Mouse (Mus musculus) CH12.LX (cell line): ENCODE results near the gene Isoc2a. TPM values are rescaled to one million over a fixed set of nuclear protein-coding genes. Genes with fewer than 3 reads are reported as not detected.

Experiments used
- DNase-seq: peaks from one replicate; pipeline ENCODE4 v3.0.0-alpha.2; 2013; ENCODE audit errors: extremely low read depth
- H3K27ac ChIP-seq: 2 replicates; pipeline ENCODE4 v1.5.1; 2012; ENCODE audit warnings: low read depth, mild to moderate bottlenecking, control low read depth, moderate library complexity; ENCODE audit not compliant: insufficient read depth
- H3K27me3 ChIP-seq: replicated peaks from 2 replicates; pipeline ENCODE3; 2012; ENCODE audit warnings: inconsistent platforms
- H3K36me3 ChIP-seq, 2 experiments: replicated peaks in 1 of 2; 2 replicates each; pipeline versions ENCODE3 to v1.6.1; 2012; ENCODE audit warnings: inconsistent platforms in 1 of 2, low read length in 1 of 2, mild to moderate bottlenecking in 1 of 2, mixed read lengths in 1 of 2, moderate library complexity in 1 of 2; ENCODE audit not compliant: control insufficient read depth in 1 of 2, insufficient read depth in 1 of 2
- H3K4me1 ChIP-seq, 2 experiments: 2 replicates each; pipeline ENCODE4 v1.6.1; 2012; ENCODE audit warnings: inconsistent platforms in 1 of 2, moderate library complexity in 1 of 2; ENCODE audit not compliant: insufficient read depth in 2 of 2, control insufficient read depth in 1 of 2
- H3K4me2 ChIP-seq: 2 replicates; pipeline ENCODE4 v1.6.1; 2012; ENCODE audit warnings: low read depth, mild to moderate bottlenecking, control low read depth; ENCODE audit not compliant: poor library complexity, insufficient read depth, severe bottlenecking
- H3K4me3 ChIP-seq, 3 experiments: fragments of 150-350 bp in 1 of 3; sonication (generic) in 1 of 3; replicated peaks in 1 of 3; 2 replicates each; pipeline versions ENCODE3 to v1.5.1; 2011 to 2012; ENCODE audit warnings: low read depth in 2 of 3, low read length in 2 of 3, mild to moderate bottlenecking in 2 of 3, moderate library complexity in 2 of 3, control low read depth in 1 of 3, improper control_type of control experiment in 1 of 3, inconsistent platforms in 1 of 3, mixed read lengths in 1 of 3; ENCODE audit not compliant: poor library complexity in 1 of 3
- H3K79me2 ChIP-seq: replicated peaks from 2 replicates; pipeline ENCODE4 v1.6.1; 2012; ENCODE audit warnings: mild to moderate bottlenecking, moderate library complexity; ENCODE audit not compliant: control insufficient read depth, poor library complexity, insufficient read depth, severe bottlenecking; ENCODE audit errors: extremely low read depth
- H3K9ac ChIP-seq: 2 replicates; pipeline ENCODE4 v1.6.1; 2012; ENCODE audit warnings: low read depth, mild to moderate bottlenecking, control low read depth, moderate library complexity; ENCODE audit not compliant: insufficient read depth
- H3K9me3 ChIP-seq: replicated peaks from 2 replicates; pipeline ENCODE3; 2012; ENCODE audit warnings: low read length, inconsistent platforms, mixed read lengths
- BHLHE40 ChIP-seq: IDR thresholded peaks from 2 replicates; pipeline ENCODE4 v1.6.1; 2011; ENCODE audit warnings: mild to moderate bottlenecking, low read depth, low read length, improper control_type of control experiment
- CHD1 ChIP-seq: IDR thresholded peaks from 2 replicates; pipeline ENCODE4 v1.6.1; 2012; ENCODE audit warnings: low read depth, low read length, improper control_type of control experiment, inconsistent platforms
- CHD2 ChIP-seq: IDR thresholded peaks from 2 replicates; pipeline ENCODE4 v1.6.1; 2011; ENCODE audit warnings: low read length, improper control_type of control experiment
- CTCF ChIP-seq, 2 experiments: IDR thresholded peaks in 1 of 2; conservative IDR thresholded peaks in 1 of 2; 2 replicates each; pipeline ENCODE4 v1.5.1; 2011 to 2012; ENCODE audit warnings: low read depth in 2 of 2, low read length in 2 of 2, improper control_type of control experiment in 1 of 2, inconsistent platforms in 1 of 2, mild to moderate bottlenecking in 1 of 2, moderate library complexity in 1 of 2
- E2F4 ChIP-seq: IDR thresholded peaks from 2 replicates; pipeline ENCODE4 v1.6.1; 2011; ENCODE audit warnings: low read depth, low read length, improper control_type of control experiment; ENCODE audit not compliant: insufficient replicate concordance
- EP300 ChIP-seq: IDR thresholded peaks from 2 replicates; pipeline ENCODE4 v1.6.1; 2011; ENCODE audit warnings: low read length, improper control_type of control experiment
- ETS1 ChIP-seq: conservative IDR thresholded peaks from 2 replicates; pipeline ENCODE4 v1.6.1; 2012; ENCODE audit warnings: low read depth, mild to moderate bottlenecking, inconsistent platforms, low read length, improper control_type of control experiment, moderate library complexity
- HCFC1 ChIP-seq: IDR thresholded peaks from 2 replicates; pipeline ENCODE4 v1.6.1; 2012; ENCODE audit warnings: low read depth, mild to moderate bottlenecking, inconsistent platforms, low read length, improper control_type of control experiment
- JUN ChIP-seq: IDR thresholded peaks from 2 replicates; pipeline ENCODE4 v1.6.1; 2011; ENCODE audit warnings: low read depth, mild to moderate bottlenecking, low read length, improper control_type of control experiment, moderate library complexity; ENCODE audit not compliant: insufficient read depth
- KAT2A ChIP-seq: IDR thresholded peaks from 2 replicates; pipeline ENCODE4 v1.6.1; 2012; ENCODE audit warnings: low read length, improper control_type of control experiment, inconsistent platforms; ENCODE audit not compliant: insufficient replicate concordance
- MAZ ChIP-seq: IDR thresholded peaks from 2 replicates; pipeline ENCODE4 v1.6.1; 2012; ENCODE audit warnings: low read depth, mild to moderate bottlenecking, inconsistent platforms, low read length, improper control_type of control experiment, moderate library complexity
- MEF2A ChIP-seq: IDR thresholded peaks from 2 replicates; pipeline ENCODE4 v1.6.1; 2014; ENCODE audit warnings: low read depth, mild to moderate bottlenecking, inconsistent platforms, low read length, improper control_type of control experiment, borderline replicate concordance
- MYC ChIP-seq: IDR thresholded peaks from 2 replicates; pipeline ENCODE4 v1.6.1; 2011; ENCODE audit warnings: low read depth, mild to moderate bottlenecking, improper control_type of control experiment, low read length
- PAX5 ChIP-seq: IDR thresholded peaks from 2 replicates; pipeline ENCODE4 v1.6.1; 2012; ENCODE audit warnings: low read length, inconsistent platforms, mixed read lengths
- POLR2A ChIP-seq: IDR thresholded peaks from 2 replicates; pipeline ENCODE4 v1.6.1; 2011; ENCODE audit warnings: low read depth, mild to moderate bottlenecking, improper control_type of control experiment, low read length
- POLR2AphosphoS2 ChIP-seq: IDR thresholded peaks from 2 replicates; pipeline ENCODE4 v1.6.1; 2011; ENCODE audit warnings: low read depth, low read length, improper control_type of control experiment
- RAD21 ChIP-seq: IDR thresholded peaks from 2 replicates; pipeline ENCODE4 v1.6.1; 2011; ENCODE audit warnings: low read depth, mild to moderate bottlenecking, low read length, improper control_type of control experiment, moderate library complexity
- RCOR1 ChIP-seq: conservative IDR thresholded peaks from 2 replicates; pipeline ENCODE4 v1.6.1; 2012; ENCODE audit warnings: low read depth, mild to moderate bottlenecking, inconsistent platforms, low read length, improper control_type of control experiment
- SMC3 ChIP-seq: IDR thresholded peaks from 2 replicates; pipeline ENCODE4 v1.6.1; 2011; ENCODE audit warnings: low read depth, low read length, improper control_type of control experiment
- TCF12 ChIP-seq: IDR thresholded peaks from 2 replicates; pipeline ENCODE4 v1.6.1; 2014; ENCODE audit warnings: low read depth, mild to moderate bottlenecking, inconsistent platforms, low read length, improper control_type of control experiment
- UBTF ChIP-seq: IDR thresholded peaks from 2 replicates; pipeline ENCODE4 v1.6.1; 2012; ENCODE audit warnings: low read depth, mild to moderate bottlenecking, inconsistent platforms, low read length, improper control_type of control experiment, moderate library complexity
- USF1 ChIP-seq: IDR thresholded peaks from 2 replicates; pipeline ENCODE4 v1.6.1; 2014; ENCODE audit warnings: low read depth, mild to moderate bottlenecking, inconsistent platforms, low read length, improper control_type of control experiment
- ZC3H11A ChIP-seq: IDR thresholded peaks from 2 replicates; pipeline ENCODE4 v1.6.1; 2012; ENCODE audit warnings: low read depth, mild to moderate bottlenecking, inconsistent platforms, low read length, improper control_type of control experiment
- ZKSCAN1 ChIP-seq: IDR thresholded peaks from 2 replicates; pipeline ENCODE4 v1.6.1; 2012; ENCODE audit warnings: low read depth, inconsistent platforms, low read length, improper control_type of control experiment, borderline replicate concordance
- ZMIZ1 ChIP-seq: IDR thresholded peaks from 2 replicates; pipeline ENCODE4 v1.6.1; 2012; ENCODE audit warnings: low read depth, mild to moderate bottlenecking, inconsistent platforms, low read length, improper control_type of control experiment
- ZNF384 ChIP-seq: IDR thresholded peaks from 2 replicates; pipeline ENCODE4 v1.6.1; 2012; ENCODE audit warnings: low read depth, low read length, improper control_type of control experiment, inconsistent platforms
- dilution Hi-C: fragments of 300-500 bp; cut with MboI; formaldehyde crosslinking; loops from 2 replicates; pipeline ENCODE4 v1.14.3; 2020; ENCODE audit warnings: low sequenced_read_pairs; ENCODE audit not compliant: extremely low pct_unique_long_range_greater_than_20kb, extremely low pct_ligation_motif_present
- in situ Hi-C: fragments of 300-500 bp; cut with MboI; formaldehyde crosslinking; loops from 3 replicates; pipeline ENCODE4 v1.14.3; 2019; ENCODE audit warnings: low sequenced_read_pairs, low pct_ligation_motif_present, low pct_unique_long_range_greater_than_20kb, mixed read lengths
- polyA plus RNA-seq: library from polyadenylated mRNA; unstranded; fragments of >175 nt; gene quantifications from 2 replicates; pipeline ENCODE4 v1.2.1, GENCODE M21; 2012; ENCODE audit warnings: low read depth; ENCODE audit not compliant: insufficient read length
- total RNA-seq, 2 experiments: library from RNA; depleted of rRNA; stranded (reverse); fragments of 300-350 nt in 1 of 2; fragments of >200 nt in 1 of 2; gene quantifications; 2 replicates each; pipeline ENCODE4 v1.2.3; 2012 to 2014

The Isoc2a gene
- total and polyA plus RNA-seq, 3 experiments = 8.4 to 15.4 (median 12.9) TPM

DNA sequence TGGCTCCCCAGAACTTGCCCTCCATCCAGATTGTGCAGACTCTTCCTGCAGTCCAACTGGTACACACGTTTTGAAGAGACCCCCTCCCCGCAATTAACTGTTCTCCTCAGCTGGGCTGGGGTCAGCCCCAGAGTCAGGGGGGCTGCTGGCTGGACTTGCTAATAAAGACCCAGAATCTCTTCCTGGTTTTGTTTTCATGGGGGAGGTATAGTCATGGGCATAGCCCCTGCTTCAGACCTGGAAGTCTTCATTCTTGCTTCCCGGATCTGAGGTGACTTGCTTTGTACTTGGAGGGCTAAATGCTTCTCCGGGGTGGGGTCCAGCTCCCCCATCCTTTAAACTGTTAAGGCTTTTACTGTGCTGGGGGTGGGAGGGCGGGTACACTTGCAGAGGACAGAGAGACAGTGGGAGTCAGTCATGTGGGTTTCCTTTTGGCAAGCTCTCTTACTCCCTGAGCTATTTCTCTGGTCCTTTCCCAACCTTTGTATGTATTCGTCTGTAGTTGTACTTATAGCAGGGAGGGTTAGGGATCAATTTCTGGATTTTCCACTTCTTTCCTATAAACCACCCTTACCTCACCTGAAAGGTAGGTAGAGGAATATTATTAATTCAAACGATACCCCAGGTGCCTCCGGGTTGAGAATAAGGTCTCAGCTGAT lies 45.0 kb downstream of the Isoc2a start, which contains the start of gene Nat14:
Nat14 (plus strand) TSS at position 205 of the 659 bp plus-strand sequence.
- DNase-seq = no peak
- no peak within 1 kb of the TSS for H3K4me3 ChIP-seq
- H3K27me3 ChIP-seq = no peaks in the 10 kb centered on the region
- dilution Hi-C loops = no loop called here
- no peak within 1 kb of the TSS for H3K4me2 ChIP-seq
- H3K36me3 ChIP-seq = peaks cover 34 to 47% of the 10 kb centered on the region in 2 experiments
- TF ChIP-seq CTCF (conservative IDR thresholded peaks at IDR 0.05 in 1 of 2, IDR thresholded peaks at IDR 0.05 in 1 of 2; ENCODE audit: low read depth in 2 of 2, low read length in 2 of 2) (no peak), USF1 (no peak), CHD1 (no peak), ZKSCAN1 (no peak), UBTF (no peak), TCF12 (no peak), EP300 (no peak), RAD21 (no peak), MYC (no peak), RCOR1 (no peak), HCFC1 (no peak), ETS1 (no peak), E2F4 (no peak)
- H3K79me2 ChIP-seq = no peaks in the 10 kb centered on the region
- H3K9ac ChIP-seq = no peak within 1 kb of the TSS
- H3K4me1 ChIP-seq = peaks cover 5 to 26% of the 10 kb centered on the region in 2 experiments
- in situ Hi-C loops = no loop called here
- no peak within 1 kb of the TSS for H3K27ac ChIP-seq
- H3K9me3 ChIP-seq = no peaks in the 10 kb centered on the region

DNA sequence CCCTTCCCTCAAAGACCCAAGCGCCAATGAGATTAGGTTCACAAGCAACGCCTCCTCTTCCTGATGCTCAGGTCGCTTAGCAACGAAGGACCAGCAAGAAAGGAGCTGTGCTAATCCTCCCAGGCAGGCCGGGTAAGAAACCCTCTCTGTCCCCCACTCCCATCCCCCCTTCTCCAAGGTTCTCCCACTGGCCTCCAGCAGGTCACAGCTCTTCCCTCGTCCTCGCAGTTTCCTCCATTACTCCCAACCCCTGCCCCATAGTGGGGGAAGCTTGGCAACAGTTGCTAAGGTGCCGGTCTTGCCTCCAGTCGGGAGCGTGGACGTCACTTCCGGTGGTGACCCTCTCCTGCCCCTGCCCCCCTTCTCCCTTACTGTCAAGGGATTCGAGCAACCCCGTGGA lies 45.6 kb downstream of the Isoc2a start:
- Histone ChIP-seq H3K4me3 (no peak overlapping the region), H3K4me2 (no peak overlapping the region), H3K9ac (no peak overlapping the region), H3K27me3 (no peaks in the 10 kb centered on the region), H3K4me1 (peaks cover 5 to 23% of the 10 kb centered on the region in 2 experiments), H3K27ac (no peak overlapping the region), H3K79me2 (no peaks in the 10 kb centered on the region), H3K36me3 (peaks cover 31 to 43% of the 10 kb centered on the region in 2 experiments), H3K9me3 (no peaks in the 10 kb centered on the region)
- no peak for DNase-seq
- in situ Hi-C loops (no loop called here), dilution Hi-C loops (no loop called here)
- TF ChIP-seq KAT2A = no peak
- TF ChIP-seq E2F4 = no peak
- TF ChIP-seq MEF2A = no peak
- no peak for TF ChIP-seq BHLHE40
- TF ChIP-seq JUN = no peak
- no peak for TF ChIP-seq ZC3H11A
- TF ChIP-seq MAZ = no peak
- TF ChIP-seq TCF12 = no peak
- no peak for TF ChIP-seq ZMIZ1
- no peak for TF ChIP-seq CHD2
- TF ChIP-seq POLR2AphosphoS2 = no peak
- TF ChIP-seq MYC = no peak
- TF ChIP-seq CHD1 = no peak
- no peak for TF ChIP-seq ZNF384
- TF ChIP-seq ZKSCAN1 = no peak
- no peak for TF ChIP-seq POLR2A
- no peak for TF ChIP-seq HCFC1
- TF ChIP-seq PAX5 = no peak
- no peak for TF ChIP-seq SMC3
